Comparison of ENCODE assay signal across 9 mouse cellular contexts in genomic region chr7:121064309-121064708, GRCm38 (mm10). TPM values are rescaled to one million over a fixed set of nuclear protein-coding genes. Genes with fewer than 3 reads are reported as not detected.
DNase-seq lines count a peak whose midpoint lies in the region; ATAC-seq lines count a peak whose summit lies in the region.
"Had no signal": no experiment of that assay in that cellular context is flagged by ENCODE, and none has a peak within 500 bp of the region (broad histone marks: within the 10 kb centered on the region; RNA-seq: fewer than 3 reads in every experiment).

No protein-coding gene starts in this region.

- H3K9ac ChIP-seq in hindbrain, embryonic 14.5 days, result no peak overlapping the region
- H3K9ac ChIP-seq in hindbrain, embryonic 13.5 days, result no peak overlapping the region
- H3K9ac ChIP-seq: heart, embryonic 15.5 days had no signal

- peak; percentile 62 for DNase-seq in hindbrain, embryonic 14.5 days (ENCODE audit: low spot score)
- DNase-seq in B cell, adult 2 months, result peak; percentile 2 to 8
- peak; percentile 61 for DNase-seq in NIH3T3 (ENCODE audit: low read depth)
- peak; percentile 59 for DNase-seq in lung, postnatal 25 days (ENCODE audit: low spot score)
- DNase-seq in embryo, embryonic 11 days, result no peak
- DNase-seq in Muller cell, postnatal 12 days (ENCODE audit: inconsistent ontology term), result no peak

- H3K9me3 ChIP-seq in hindbrain, embryonic 14.5 days (ENCODE audit: control insufficient read depth, low read length), result no peaks in the 10 kb centered on the region
- no peaks in the 10 kb centered on the region for H3K9me3 ChIP-seq in hindbrain, embryonic 13.5 days
- H3K9me3 ChIP-seq: heart, embryonic 15.5 days had no signal

- no peak for ATAC-seq in hindbrain, embryonic 14.5 days (ENCODE audit: low FRiP score)
- no peak for ATAC-seq in hindbrain, embryonic 13.5 days (ENCODE audit: low FRiP score)
- ATAC-seq in granulocyte monocyte progenitor cell, adult 5-6 weeks (replicated peaks; ENCODE audit: poor library complexity, severe bottlenecking), result no peak

- H3K36me3 ChIP-seq in hindbrain, embryonic 14.5 days (replicated peaks; ENCODE audit: control insufficient read depth, insufficient read depth), result peaks cover 26% of the 10 kb centered on the region; the same call in 1 of the 2 replicates
- H3K36me3 ChIP-seq in hindbrain, embryonic 13.5 days, result peaks cover 22% of the 10 kb centered on the region

- no peak overlapping the region for H3K4me3 ChIP-seq in hindbrain, embryonic 14.5 days (replicated peaks; ENCODE audit: low read length)
- H3K4me3 ChIP-seq in hindbrain, embryonic 13.5 days, result no peak overlapping the region
- H3K4me3 ChIP-seq: heart, embryonic 15.5 days had no signal

- no peak overlapping the region for H3K4me2 ChIP-seq in hindbrain, embryonic 14.5 days (replicated peaks)
- H3K4me2 ChIP-seq in hindbrain, embryonic 13.5 days, result no peak overlapping the region
- H3K4me2 ChIP-seq: heart, embryonic 15.5 days had no signal

- no peak overlapping the region for H3K27ac ChIP-seq in hindbrain, embryonic 14.5 days
- no peak overlapping the region for H3K27ac ChIP-seq in hindbrain, embryonic 13.5 days
- H3K27ac ChIP-seq: heart, embryonic 15.5 days had no signal

- no peaks in the 10 kb centered on the region for H3K4me1 ChIP-seq in hindbrain, embryonic 14.5 days (replicated peaks; ENCODE audit: control insufficient read depth, insufficient read depth, low read length)
- peaks cover 6% of the 10 kb centered on the region; the same call in 1 of the 2 replicates for H3K4me1 ChIP-seq in hindbrain, embryonic 13.5 days (replicated peaks)
- H3K4me1 ChIP-seq: heart, embryonic 15.5 days had no signal

- 76% methylated on average over 4 of the region's 4 CpGs for WGBS in hindbrain, embryonic 14.5 days
- 66% methylated on average over 4 of the region's 4 CpGs for WGBS in hindbrain, embryonic 13.5 days

- no peaks in the 10 kb centered on the region for H3K27me3 ChIP-seq in hindbrain, embryonic 14.5 days (ENCODE audit: control insufficient read depth, insufficient read depth, low read length)
- H3K27me3 ChIP-seq in hindbrain, embryonic 13.5 days, result no peaks in the 10 kb centered on the region
- H3K27me3 ChIP-seq: heart, embryonic 15.5 days had no signal

RNA-seq across cellular contexts. Expression of gene Igsf6, which starts 10.1 kb away (rescaled TPM):
- 0.82 and 1.5 TPM in 2 replicates for polyA plus RNA-seq in hindbrain, embryonic 14.5 days (2014; fragmentation: Nextera tagmentation; extraction: Ambion mirVana)
- 1.2 and 1.3 TPM in 2 replicates for polyA plus RNA-seq in hindbrain, embryonic 13.5 days (2015; fragmentation: Nextera tagmentation; extraction: Ambion mirVana)
- 246 and 248 TPM in 2 replicates for total RNA-seq in granulocyte monocyte progenitor cell, adult 5-6 weeks (2014; fragmentation: Nextera tagmentation)
- total RNA-seq in granulocyte monocyte progenitor cell, adult 5-6 weeks (2017), result 341 and 374 TPM in 2 replicates

RNA-seq across cellular contexts. Expression of gene Otoa, which starts 17.1 kb away (rescaled TPM):
- polyA plus RNA-seq in hindbrain, embryonic 14.5 days (2014; fragmentation: Nextera tagmentation; extraction: Ambion mirVana), result 0.07 and 0.20 TPM in 2 replicates
- 0.25 and 0.53 TPM in 2 replicates for polyA plus RNA-seq in hindbrain, embryonic 13.5 days (2015; fragmentation: Nextera tagmentation; extraction: Ambion mirVana)
- not detected in 2 replicates for total RNA-seq in granulocyte monocyte progenitor cell, adult 5-6 weeks (2014; fragmentation: Nextera tagmentation)
- 0.17 and 0.21 TPM in 2 replicates for total RNA-seq in granulocyte monocyte progenitor cell, adult 5-6 weeks (2017)

RNA-seq across cellular contexts. Expression of gene Mettl9, which starts 30.1 kb away (rescaled TPM):
- polyA plus RNA-seq in hindbrain, embryonic 14.5 days (2014; fragmentation: Nextera tagmentation; extraction: Ambion mirVana), result 203 and 209 TPM in 2 replicates
- polyA plus RNA-seq in hindbrain, embryonic 13.5 days (2015; fragmentation: Nextera tagmentation; extraction: Ambion mirVana), result 202 and 207 TPM in 2 replicates
- total RNA-seq in granulocyte monocyte progenitor cell, adult 5-6 weeks (2014; fragmentation: Nextera tagmentation), result 43.8 and 61.5 TPM in 2 replicates
- 62.1 and 72.0 TPM in 2 replicates for total RNA-seq in granulocyte monocyte progenitor cell, adult 5-6 weeks (2017)

Comparison
In these comparisons a context has a peak if more than half of its experiments do, and no peak if none do; other contexts are left out.
1. DNase-seq: peak in hindbrain, embryonic 14.5 days (single experiment), B cell, adult 2 months (2 of 2), NIH3T3 (single experiment) and lung, postnatal 25 days (single experiment); none in embryo, embryonic 11 days (single experiment) and Muller cell, postnatal 12 days (single experiment).